Mouse (Mus musculus) liver, embryonic 15.5 days (tissue): Measurements from ENCODE around the gene Ago3. TPM values are rescaled to one million over a fixed set of nuclear protein-coding genes. Genes with fewer than 3 reads are reported as not detected.

Experiments
- ATAC-seq: fragments of 200-750 bp; cut with Nextera tagmentation; 2 replicates; pipeline ENCODE4 v1.8.0; 2017; ENCODE audit warnings: moderate number of reproducible peaks, mild to moderate bottlenecking, moderate library complexity; ENCODE audit not compliant: insufficient read depth
- H3K27ac ChIP-seq: fragments of 300-500 bp; sonication (generic); replicated peaks from 2 replicates; pipeline ENCODE4 v1.5.1; 2015; ENCODE audit warnings: mild to moderate bottlenecking, inconsistent platforms
- H3K27me3 ChIP-seq: fragments of 300-500 bp; sonication (generic); 2 replicates; pipeline ENCODE4 v1.6.1; 2015; ENCODE audit warnings: mild to moderate bottlenecking, inconsistent platforms
- H3K36me3 ChIP-seq: fragments of 300-500 bp; sonication (generic); replicated peaks from 2 replicates; pipeline ENCODE4 v1.6.1; 2015; ENCODE audit warnings: moderate library complexity, mild to moderate bottlenecking, inconsistent platforms
- H3K4me1 ChIP-seq: fragments of 300-500 bp; sonication (generic); replicated peaks from 2 replicates; pipeline ENCODE4 v1.6.1; 2015; ENCODE audit warnings: inconsistent platforms
- H3K4me2 ChIP-seq: fragments of 300-500 bp; sonication (generic); 2 replicates; pipeline ENCODE4 v1.6.1; 2015; ENCODE audit warnings: moderate library complexity, mild to moderate bottlenecking, inconsistent platforms
- H3K4me3 ChIP-seq: fragments of 300-500 bp; sonication (generic); replicated peaks from 2 replicates; pipeline ENCODE4 v1.5.1; 2015; ENCODE audit warnings: mild to moderate bottlenecking, inconsistent platforms
- H3K9ac ChIP-seq: fragments of 300-500 bp; sonication (generic); 2 replicates; pipeline ENCODE4 v1.6.1; 2015; ENCODE audit warnings: moderate library complexity, mild to moderate bottlenecking, inconsistent platforms
- H3K9me3 ChIP-seq: fragments of 300-500 bp; sonication (generic); replicated peaks from 2 replicates; pipeline ENCODE4 v1.6.1; 2016; ENCODE audit warnings: inconsistent platforms
- WGBS: fragments of 180-500 bp; shearing (Covaris S2); methylation state at CpG from one replicate; pipeline ENCODE4 v1.1.7; 2015; ENCODE audit warnings: mixed read lengths; ENCODE audit not compliant: insufficient replicate concordance; 5-methylcytosine and 5-hydroxymethylcytosine counted together
- polyA plus RNA-seq: library from polyadenylated mRNA; unstranded; fragments of >200 nt; fragmentation: Nextera tagmentation; extraction: Ambion mirVana; gene quantifications from 2 replicates; pipeline ENCODE4 v1.2.1, GENCODE M21; 2015

Ago3 gene
- 5.1 and 5.2 TPM in 2 replicates for polyA plus RNA-seq

DNA sequence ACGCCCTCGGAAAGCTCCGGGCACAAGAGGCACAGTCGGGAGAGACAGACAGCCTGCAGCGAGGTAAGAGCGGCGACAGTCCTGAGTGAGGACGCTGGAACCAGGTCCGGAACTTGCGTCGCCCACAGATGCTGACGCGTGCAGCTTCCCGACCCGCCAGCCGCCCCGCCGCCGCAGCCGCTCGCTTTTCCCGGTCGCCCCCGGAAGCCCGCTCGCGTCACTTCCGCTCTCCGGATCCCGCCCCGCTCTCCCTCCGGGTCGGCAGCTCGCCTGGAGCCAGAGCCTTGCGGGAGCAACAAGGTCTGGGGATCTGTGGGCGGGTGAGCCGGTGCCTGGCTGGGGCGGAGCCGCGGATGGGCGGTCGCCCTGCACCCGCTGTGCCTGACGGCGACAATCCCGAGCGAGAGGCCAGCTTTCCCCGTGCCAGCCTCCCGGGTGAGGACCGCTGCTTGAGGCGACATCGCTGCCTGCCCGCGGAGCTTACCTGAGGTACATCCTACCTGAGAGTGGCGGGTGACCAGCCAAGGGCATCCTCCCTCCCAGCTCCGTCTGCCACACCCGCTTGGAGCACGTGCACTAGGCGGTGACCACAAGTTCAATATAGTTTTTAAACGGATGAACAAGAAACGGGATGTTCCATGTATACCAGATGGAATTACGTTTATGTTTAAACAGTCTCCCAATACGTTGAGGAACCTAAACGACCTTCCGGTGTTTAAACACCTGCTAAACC is at the start of gene Ago3:
Gene Ago3 (minus strand): TSS at position 210 of the 733 bp plus-strand sequence.
- 1% methylated on average over 65 of the region's 65 CpGs for WGBS
- peaks cover 22% of the 10 kb centered on the region for H3K4me1 ChIP-seq
- H3K36me3 ChIP-seq = no peaks in the 10 kb centered on the region
- H3K27me3 ChIP-seq = no peaks in the 10 kb centered on the region
- H3K4me2 ChIP-seq = peak within 1 kb of the TSS; percentile 94
- peak within 1 kb of the TSS; percentile 86 for H3K9ac ChIP-seq
- H3K9me3 ChIP-seq = no peaks in the 10 kb centered on the region
- peak within 1 kb of the TSS; percentile 76 for H3K4me3 ChIP-seq
- peak within 1 kb of the TSS; percentile 88 for H3K27ac ChIP-seq
- peak; percentile 98 for ATAC-seq

GRCm38 (mm10) chr4:126473031-126473430 is 43.7 kb upstream of the Ago3 start:
- Histone ChIP-seq H3K4me3 (no peak overlapping the region), H3K27me3 (no peaks in the 10 kb centered on the region), H3K36me3 (no peaks in the 10 kb centered on the region), H3K9me3 (no peaks in the 10 kb centered on the region), H3K9ac (no peak overlapping the region), H3K27ac (no peak overlapping the region), H3K4me1 (peaks cover 10% of the 10 kb centered on the region), H3K4me2 (no peak overlapping the region)
- ATAC-seq = no peak
- WGBS = 34% methylated on average over 5 of the region's 5 CpGs

- peaks cover 41% of the 10 kb centered on the region for H3K4me1 ChIP-seq
- 31% methylated on average over 1 of the region's 1 CpGs for WGBS
- no peaks in the 10 kb centered on the region for H3K27me3 ChIP-seq
Measured at GRCm38 (mm10) chr4:126469334-126469733, 40.0 kb upstream of the Ago3 start.

DNA sequence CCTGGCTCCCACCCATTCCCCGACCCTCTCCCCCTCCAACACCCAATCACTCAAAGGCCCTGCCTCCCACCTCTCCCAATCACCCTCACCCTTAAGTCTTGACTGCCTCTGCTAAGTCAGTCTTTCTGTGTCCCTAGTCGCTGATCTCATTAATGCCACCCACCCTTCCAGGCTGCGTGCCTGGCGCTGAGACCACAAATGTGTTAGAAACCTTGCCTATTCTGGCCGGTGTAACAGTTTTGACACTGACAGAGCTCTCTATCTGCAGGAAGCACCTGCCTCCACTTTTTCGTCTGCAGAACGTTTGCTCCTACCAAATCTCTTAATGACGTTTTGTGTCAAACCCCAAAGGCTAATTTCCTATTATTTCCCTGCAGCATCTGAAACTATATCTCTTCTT is 39.6 kb upstream of the Ago3 start:
- 3% methylated on average over 8 of the region's 8 CpGs for WGBS
- peak overlapping the region; percentile 85 for H3K4me3 ChIP-seq
- peak overlapping the region; percentile 14; the same call in 1 of the 2 replicates for H3K27ac ChIP-seq
- H3K9ac ChIP-seq = peak overlapping the region; percentile 27; the same call in 1 of the 2 replicates
- no peak for ATAC-seq
- no peaks in the 10 kb centered on the region for H3K36me3 ChIP-seq
- H3K4me2 ChIP-seq = peak overlapping the region; percentile 96
- H3K9me3 ChIP-seq = no peaks in the 10 kb centered on the region
- H3K27me3 ChIP-seq = no peaks in the 10 kb centered on the region
- peaks cover 41% of the 10 kb centered on the region for H3K4me1 ChIP-seq

More at GRCm38 (mm10) chr4:126469334-126469733, 40.0 kb upstream of the Ago3 start:
- no peak overlapping the region for H3K27ac ChIP-seq
- H3K36me3 ChIP-seq = no peaks in the 10 kb centered on the region
- H3K9ac ChIP-seq = no peak overlapping the region
- no peak overlapping the region for H3K4me3 ChIP-seq
- H3K4me2 ChIP-seq = no peak overlapping the region
- H3K9me3 ChIP-seq = no peaks in the 10 kb centered on the region
- ATAC-seq = no peak

DNA sequence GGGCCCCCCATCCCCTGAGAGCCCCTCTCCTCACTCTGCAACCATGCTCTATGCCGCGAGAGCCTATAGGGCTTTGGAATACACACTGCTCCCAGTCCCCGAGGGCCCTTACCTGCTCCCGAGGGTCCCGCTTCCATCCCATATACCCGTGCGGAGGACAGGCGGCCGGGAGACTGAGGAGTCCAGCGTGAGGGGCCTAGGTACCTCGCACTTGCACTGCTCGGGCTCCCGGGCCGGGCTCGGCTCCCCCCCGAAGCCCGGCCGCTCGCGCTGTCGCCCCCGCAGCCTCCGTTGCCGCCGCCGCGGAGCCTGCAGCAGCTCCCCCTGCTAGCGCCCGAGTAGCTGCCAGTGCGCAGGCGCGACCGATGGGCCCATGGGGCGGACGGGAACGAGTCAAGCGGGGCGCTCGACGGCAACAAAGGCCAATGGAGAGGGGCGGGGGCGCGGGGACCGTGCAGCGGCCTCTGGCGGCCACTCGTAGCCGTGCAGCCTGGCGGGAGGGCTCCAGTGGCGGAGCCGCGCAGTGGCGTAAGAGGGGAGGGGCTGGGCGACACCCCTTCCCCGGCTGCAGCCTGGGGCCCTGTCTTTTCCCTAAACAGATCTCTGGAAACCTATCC is 39.0 kb upstream of the Ago3 start, which contains the start of gene Ago1:
Gene Ago1 (minus strand): TSS at position 299 of the 617 bp plus-strand sequence.
- no peaks in the 10 kb centered on the region for H3K27me3 ChIP-seq
- H3K36me3 ChIP-seq = no peaks in the 10 kb centered on the region
- H3K4me1 ChIP-seq = peaks cover 41% of the 10 kb centered on the region
- H3K9me3 ChIP-seq = no peaks in the 10 kb centered on the region
- H3K4me2 ChIP-seq = peak within 1 kb of the TSS; percentile 96
- under 1% methylated on average over 55 of the region's 55 CpGs for WGBS
- H3K9ac ChIP-seq = peak within 1 kb of the TSS; percentile 80
- peak; percentile 87 for ATAC-seq
- H3K27ac ChIP-seq = peak within 1 kb of the TSS; percentile 61
- H3K4me3 ChIP-seq = peak within 1 kb of the TSS; percentile 85

- Histone ChIP-seq H3K4me2 (peak overlapping the region; percentile 96), H3K9me3 (no peaks in the 10 kb centered on the region), H3K27ac (peak overlapping the region; percentile 61), H3K27me3 (no peaks in the 10 kb centered on the region), H3K4me3 (peak overlapping the region; percentile 85), H3K9ac (peak overlapping the region; percentile 80), H3K4me1 (peaks cover 41% of the 10 kb centered on the region), H3K36me3 (no peaks in the 10 kb centered on the region)
- ATAC-seq = peak; percentile 56
- 1% methylated on average over 25 of the region's 25 CpGs for WGBS
Measured at GRCm38 (mm10) chr4:126467721-126468284, 38.4 kb upstream of the Ago3 start.

DNA sequence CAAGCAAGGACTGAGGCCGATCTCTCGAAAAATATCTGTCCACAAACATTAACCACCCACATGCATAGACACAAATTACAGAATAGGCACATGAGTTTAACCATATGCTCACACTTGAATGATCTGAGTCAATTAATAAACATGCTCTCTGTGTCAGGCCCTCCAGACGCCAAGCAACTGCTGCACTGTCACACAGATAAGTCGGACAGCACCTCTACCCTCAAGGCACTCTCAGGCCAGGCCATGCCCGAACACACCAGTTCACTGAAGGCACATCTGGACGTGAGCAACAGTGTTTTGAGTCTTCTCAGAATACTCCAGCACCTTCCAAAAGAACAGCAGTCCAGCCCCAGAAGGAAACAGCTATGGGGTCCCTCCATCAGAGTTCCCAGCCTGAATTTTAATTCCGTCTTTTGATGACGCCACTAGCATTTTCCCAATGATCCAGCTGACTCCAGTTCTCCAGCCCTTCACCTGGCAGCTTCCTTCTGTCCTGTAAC is 36.9 kb upstream of the Ago3 start:
- Histone ChIP-seq H3K9ac (no peak overlapping the region), H3K4me3 (no peak overlapping the region), H3K4me2 (no peak overlapping the region), H3K9me3 (no peaks in the 10 kb centered on the region), H3K27ac (no peak overlapping the region), H3K4me1 (peaks cover 41% of the 10 kb centered on the region), H3K36me3 (no peaks in the 10 kb centered on the region), H3K27me3 (no peaks in the 10 kb centered on the region)
- ATAC-seq = no peak
- 37% methylated on average over 8 of the region's 8 CpGs for WGBS

DNA sequence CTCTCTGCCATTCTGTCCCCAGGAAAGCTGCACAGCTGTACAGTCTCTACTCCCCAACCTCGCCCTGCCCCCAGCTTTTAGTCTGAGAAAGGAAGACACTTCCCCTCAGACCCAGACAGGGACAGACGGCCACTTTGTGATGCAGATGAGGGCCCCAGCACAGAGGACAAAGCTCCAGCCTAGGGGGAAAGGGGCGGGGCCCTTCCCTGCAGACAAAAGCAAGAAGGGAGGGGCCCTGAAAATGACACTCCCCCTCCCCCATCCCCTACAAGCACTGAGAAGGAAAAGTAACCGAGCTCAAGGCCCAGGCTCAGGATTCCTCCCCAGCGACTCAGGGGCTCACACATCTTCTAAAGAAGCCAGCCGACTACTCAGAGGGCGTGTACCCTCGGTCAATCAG is 36.5 kb upstream of the Ago3 start:
- Histone ChIP-seq H3K4me2 (no peak overlapping the region; the same call in 1 of the 2 replicates), H3K27me3 (no peaks in the 10 kb centered on the region), H3K27ac (no peak overlapping the region), H3K4me3 (no peak overlapping the region), H3K9me3 (no peaks in the 10 kb centered on the region), H3K4me1 (peaks cover 41% of the 10 kb centered on the region), H3K9ac (no peak overlapping the region), H3K36me3 (no peaks in the 10 kb centered on the region)
- no peak for ATAC-seq
- WGBS = 20% methylated on average over 8 of the region's 8 CpGs

DNA sequence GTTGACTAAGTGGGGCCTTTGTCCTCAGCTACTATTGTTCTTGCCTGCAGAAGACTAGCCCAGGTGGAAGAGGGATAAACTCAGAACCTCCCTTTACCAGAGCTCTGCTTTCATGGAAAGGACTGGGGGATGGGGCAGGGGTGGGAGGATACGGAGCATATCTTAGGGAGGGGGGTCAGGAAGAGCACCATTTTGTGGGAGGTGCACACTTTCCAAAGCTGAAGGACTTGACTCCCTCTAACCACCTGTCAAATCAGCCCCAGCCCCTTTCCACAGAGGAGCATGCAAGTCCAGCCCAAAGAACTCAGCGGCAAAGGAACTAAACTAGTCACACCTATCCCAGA is 35.5 kb upstream of the Ago3 start:
- Histone ChIP-seq H3K27ac (no peak overlapping the region), H3K36me3 (peaks cover 8% of the 10 kb centered on the region), H3K4me1 (peaks cover 41% of the 10 kb centered on the region), H3K4me2 (no peak overlapping the region), H3K4me3 (no peak overlapping the region), H3K27me3 (no peaks in the 10 kb centered on the region), H3K9me3 (no peaks in the 10 kb centered on the region), H3K9ac (no peak overlapping the region)
- no peak for ATAC-seq
- WGBS = 55% methylated on average over 2 of the region's 2 CpGs

- WGBS = 31% methylated on average over 4 of the region's 4 CpGs
- no peak for ATAC-seq
- H3K4me3 ChIP-seq = no peak overlapping the region
- H3K27ac ChIP-seq = no peak overlapping the region
- peaks cover 41% of the 10 kb centered on the region for H3K4me1 ChIP-seq
- H3K4me2 ChIP-seq = no peak overlapping the region
- H3K9ac ChIP-seq = no peak overlapping the region
- peaks cover 12% of the 10 kb centered on the region for H3K36me3 ChIP-seq
- H3K27me3 ChIP-seq = no peaks in the 10 kb centered on the region
- no peaks in the 10 kb centered on the region for H3K9me3 ChIP-seq
Measured at GRCm38 (mm10) chr4:126464189-126464891, 35.0 kb upstream of the Ago3 start.

DNA sequence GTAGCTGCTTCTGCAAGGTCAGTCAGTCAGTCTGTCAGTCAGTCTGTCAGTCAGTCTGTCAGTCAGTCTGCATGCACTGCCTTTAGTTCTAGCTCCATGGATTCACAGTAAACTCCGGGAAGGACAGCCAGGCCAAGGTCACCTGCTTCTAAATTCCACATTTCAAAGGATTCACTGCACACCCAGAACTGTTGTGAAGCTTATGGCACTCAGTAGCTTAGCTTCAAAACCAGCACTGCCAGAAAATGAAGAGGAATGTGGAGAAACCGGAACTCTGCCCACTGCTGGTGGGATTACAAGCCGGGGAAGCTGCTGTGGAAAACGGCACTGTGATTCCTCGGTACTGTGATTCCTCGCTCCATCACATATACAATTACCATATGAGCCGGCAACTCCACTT is 26.1 kb upstream of the Ago3 start:
- ATAC-seq = no peak
- Histone ChIP-seq H3K27ac (no peak overlapping the region), H3K27me3 (no peaks in the 10 kb centered on the region), H3K9ac (no peak overlapping the region), H3K4me3 (no peak overlapping the region), H3K9me3 (no peaks in the 10 kb centered on the region), H3K36me3 (peaks cover 48% of the 10 kb centered on the region), H3K4me2 (no peak overlapping the region), H3K4me1 (no peaks in the 10 kb centered on the region)
- WGBS = 91% methylated on average over 7 of the region's 7 CpGs
